Mouse (Mus musculus): Measurements from ENCODE around the gene Fancc.

Gene Fancc
- long read RNA-seq, experiment 1, transcript Fancc-208 (5 exons, 881 nt): major isoform, 10 of 13 reads
- long read RNA-seq, experiment 1, partial matches to known transcripts: 3 of 13 reads
- long read RNA-seq, experiment 1, other reads (novel, unspliced or antisense): 0 of 13 reads
- long read RNA-seq, experiment 2, partial matches to known transcripts: 5 of 10 reads
- long read RNA-seq, experiment 2, other reads (novel, unspliced or antisense): 2 of 10 reads

DNA sequence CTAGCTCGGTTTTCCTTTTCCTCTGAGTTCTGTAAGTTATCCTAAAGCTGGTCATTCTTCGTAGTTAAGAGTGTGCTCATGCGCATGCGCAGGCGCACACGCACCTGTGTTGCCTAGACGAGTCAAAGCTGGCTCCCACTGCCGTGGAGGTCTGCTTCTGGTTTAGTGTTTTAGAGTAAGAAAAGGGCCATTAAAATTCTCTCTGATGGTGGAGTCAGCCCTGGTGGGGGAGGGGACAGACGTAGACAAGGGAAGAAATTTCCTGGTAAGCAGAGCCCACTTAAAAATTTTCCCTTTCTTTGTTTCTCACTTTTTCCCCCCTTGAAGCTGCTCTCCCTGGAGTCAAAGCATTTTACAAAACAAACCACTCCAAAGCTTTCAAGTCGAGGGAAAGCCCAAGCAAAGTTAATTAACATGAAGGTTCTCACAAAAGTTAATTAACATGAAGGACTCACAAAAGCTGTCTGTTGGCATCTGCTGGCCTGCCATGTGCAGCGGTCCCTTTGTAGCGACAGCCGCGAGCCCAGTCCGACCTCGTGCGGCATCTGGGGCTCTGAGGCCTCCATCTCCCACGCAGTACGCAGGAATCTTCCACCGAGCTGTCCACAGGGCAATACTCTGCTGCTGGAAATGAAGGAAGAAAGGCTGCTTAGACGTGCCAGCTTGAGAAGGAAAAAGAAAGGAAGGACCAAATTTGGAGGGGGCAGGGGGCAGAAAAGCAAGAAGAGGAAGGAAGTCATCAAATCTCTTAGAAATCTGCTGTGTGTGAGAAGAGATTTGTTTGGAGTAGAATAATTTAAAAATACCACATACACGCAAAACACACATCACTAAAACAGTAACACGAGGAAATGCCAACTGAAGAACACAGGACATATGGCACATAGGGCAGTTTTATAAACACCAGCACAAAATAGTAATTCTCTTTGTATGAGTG is at the start of gene Fancc:
Fancc (minus strand) TSS at position 633 of the 937 bp plus-strand sequence.
- intact Hi-C loops (cut with DNase I): no loop called here

GRCm38 (mm10) chr13:63545291-63545690 is 48.2 kb upstream of the Fancc start:
- intact Hi-C loops (cut with DNase I): no loop called here

- intact Hi-C loops (cut with DNase I): no loop called here
These were observed 47.8 kb upstream of the Fancc start for GRCm38 (mm10) chr13:63544967-63545253.

DNA sequence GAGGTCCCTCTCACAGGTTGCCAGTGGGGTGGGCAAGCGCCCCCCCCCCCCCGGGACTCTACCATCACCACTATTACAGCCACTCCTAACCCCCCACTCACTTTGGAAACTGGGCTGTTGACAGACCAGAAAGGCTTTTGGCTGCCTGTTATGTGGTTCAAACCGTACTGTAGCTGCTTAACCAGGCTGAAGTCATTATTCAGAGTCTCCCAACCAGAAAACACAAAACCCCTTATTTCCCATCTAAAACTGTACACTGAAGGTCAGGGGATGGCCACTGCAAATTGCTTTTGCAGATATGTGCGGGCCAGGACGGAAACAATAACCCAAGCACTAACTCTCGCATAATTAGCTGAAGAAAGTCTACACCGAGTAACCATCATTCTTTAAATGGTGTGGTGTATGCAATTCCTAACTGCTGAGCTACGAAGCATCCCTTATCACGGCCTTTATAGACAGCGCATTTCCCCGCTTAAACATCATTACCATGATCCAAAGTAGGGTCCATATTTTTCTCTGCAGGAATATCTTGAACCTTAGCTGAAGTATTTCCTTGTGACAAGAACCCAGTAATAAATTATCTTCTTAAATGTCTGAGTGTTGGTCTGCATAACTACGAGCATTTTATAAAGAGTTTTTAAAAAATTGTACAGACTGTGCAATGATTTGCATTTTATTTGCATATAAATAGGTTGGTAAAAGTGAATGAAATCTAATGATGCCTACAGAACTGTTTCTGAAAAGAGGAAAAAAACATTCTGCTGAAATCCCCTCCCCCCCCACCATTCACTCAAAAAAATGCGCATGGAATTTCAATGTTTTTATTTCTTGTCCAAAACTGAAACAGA is 47.3 kb upstream of the Fancc start:
- intact Hi-C loops (cut with DNase I): no loop called here

DNA sequence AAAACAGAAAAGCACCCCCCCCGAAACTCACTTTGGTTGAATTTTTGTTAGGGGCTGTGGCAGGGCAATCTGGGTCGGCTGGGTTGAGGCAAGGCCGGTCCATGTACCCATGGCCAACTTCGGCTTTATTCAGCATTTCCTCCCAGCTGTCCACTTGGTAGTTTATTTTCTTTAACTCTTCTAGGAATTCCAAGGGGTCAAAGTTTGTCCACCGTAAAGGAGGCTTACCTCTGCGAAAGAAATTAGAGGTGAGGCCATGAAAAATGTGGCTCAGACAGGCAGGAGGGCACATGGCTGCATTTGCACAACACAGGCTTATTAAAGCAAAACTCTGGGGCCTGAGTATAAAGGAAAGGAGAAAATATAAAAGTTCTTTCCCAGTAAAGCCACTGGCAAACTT is 46.4 kb upstream of the Fancc start:
- intact Hi-C loops (cut with DNase I): no loop called here

GRCm38 (mm10) chr13:63542796-63543384 is 45.8 kb upstream of the Fancc start:
- intact Hi-C loops (cut with DNase I): no loop called here

- intact Hi-C loops (cut with DNase I): no loop called here
These were observed 44.4 kb upstream of the Fancc start for GRCm38 (mm10) chr13:63541510-63541909.

DNA sequence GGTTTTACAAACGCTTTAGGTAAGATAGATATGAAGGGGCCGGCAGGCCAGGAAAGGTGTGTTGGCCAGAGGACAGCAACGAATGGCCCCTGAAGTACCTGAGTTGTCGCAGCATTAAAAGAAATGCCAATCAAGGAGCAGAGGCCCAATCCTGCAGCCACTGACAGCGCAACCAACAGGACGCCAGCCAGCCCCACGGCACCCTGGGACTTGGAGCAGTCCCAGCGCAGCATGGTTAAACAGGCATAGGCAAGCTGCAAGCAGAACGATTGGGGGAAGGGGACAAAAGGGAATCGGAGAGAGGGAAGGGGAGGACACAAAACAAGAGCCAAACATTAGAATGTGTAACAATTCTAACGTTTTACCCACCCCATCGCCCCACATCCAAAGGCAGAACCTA is 43.5 kb upstream of the Fancc start:
- intact Hi-C loops (cut with DNase I): no loop called here

GRCm38 (mm10) chr13:63534981-63535380 is 37.9 kb upstream of the Fancc start:
- intact Hi-C loops (cut with DNase I): no loop called here

DNA sequence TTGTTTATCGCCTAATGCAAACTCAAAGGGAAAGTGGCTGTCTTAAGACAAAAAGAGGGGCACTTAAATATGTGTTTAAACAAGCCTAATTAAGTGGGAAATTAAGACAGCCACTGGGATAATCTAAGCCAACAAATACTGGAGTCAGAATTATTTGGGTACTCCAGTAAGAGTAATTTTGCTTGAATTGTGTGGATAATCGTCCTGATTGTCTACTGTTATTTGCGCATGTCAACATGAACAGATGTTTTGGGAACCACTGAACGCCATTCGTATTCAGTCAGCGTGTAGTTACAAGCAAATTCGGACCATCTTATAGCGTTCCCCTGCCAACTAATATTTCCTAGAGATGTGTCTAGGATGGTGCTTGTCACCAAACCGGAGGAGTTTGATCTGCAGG is 33.8 kb upstream of the Fancc start:
- intact Hi-C loops (cut with DNase I): no loop called here

DNA sequence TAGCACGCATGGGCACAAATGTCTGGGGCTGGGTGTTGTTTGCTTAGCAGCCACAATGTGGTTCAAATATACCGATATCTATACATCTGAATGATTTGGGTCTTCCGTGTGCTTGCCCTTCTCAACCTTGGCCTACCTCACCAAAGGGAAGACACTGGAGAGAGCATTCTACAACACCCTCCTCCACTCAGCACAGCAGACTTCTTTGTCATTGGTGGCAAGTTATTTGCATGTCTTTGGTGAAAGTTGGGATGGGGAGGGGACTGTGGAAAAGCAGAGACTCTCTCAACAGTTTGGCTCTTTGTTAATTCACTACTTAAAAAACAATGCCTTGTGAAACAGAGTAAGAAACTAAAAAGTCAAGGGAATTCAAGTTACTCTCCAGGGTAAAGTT is 33.3 kb upstream of the Fancc start:
- intact Hi-C loops (cut with DNase I): no loop called here

DNA sequence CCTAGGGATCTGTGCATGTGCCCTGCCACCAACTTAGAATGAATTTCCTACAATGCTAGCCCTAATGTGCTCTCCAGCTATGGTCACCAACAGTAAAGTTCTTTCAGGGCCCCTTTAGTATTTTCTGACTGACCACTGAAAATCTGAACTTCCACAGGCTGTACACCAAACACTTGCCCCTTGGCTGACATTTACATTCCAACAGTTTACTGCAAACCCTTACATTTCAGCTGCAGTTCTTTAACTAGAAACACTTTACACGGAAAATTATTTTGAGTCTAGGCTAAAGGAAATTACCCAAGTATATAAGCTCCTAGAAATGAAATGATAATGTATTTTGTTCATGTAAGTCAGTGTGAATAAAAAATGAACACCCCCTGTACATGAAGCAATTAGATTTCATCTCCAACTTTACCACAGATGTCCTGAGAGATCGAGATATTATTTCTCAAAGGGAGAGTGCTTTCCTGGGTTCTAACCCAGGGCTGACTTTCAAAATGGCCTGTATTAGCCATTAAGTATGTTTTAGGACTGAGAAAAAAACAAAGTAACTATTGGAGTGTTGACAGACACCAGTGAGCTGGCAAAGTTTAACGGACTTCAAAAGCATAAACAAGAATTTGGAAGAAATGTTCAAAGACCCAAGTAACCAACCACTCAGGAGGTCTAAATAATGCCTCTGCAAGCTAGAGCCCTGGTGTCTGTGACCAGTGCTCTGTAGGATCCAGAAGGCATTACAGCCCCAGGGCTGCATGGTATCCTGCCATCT is 32.7 kb upstream of the Fancc start:
- intact Hi-C loops (cut with DNase I): no loop called here

DNA sequence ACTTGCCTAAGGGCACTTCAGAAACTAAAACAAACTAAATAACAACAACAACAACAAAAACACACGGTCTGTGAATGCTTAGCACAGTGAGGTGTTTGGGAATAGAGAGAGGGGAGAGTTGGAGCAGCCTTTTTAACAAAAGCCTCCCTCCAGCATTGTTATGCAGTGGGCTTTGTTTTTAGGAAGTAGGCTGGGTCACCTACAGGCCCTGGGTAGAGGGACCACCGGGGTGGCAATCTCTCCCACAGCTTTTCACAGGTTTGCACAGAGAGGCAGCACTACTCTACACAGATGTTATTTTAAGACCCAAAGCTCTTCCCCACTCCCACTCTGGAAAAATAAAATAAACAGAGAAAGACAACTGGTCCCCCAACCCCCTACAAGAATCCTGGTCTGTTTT is 31.8 kb upstream of the Fancc start:
- intact Hi-C loops (cut with DNase I): no loop called here

DNA sequence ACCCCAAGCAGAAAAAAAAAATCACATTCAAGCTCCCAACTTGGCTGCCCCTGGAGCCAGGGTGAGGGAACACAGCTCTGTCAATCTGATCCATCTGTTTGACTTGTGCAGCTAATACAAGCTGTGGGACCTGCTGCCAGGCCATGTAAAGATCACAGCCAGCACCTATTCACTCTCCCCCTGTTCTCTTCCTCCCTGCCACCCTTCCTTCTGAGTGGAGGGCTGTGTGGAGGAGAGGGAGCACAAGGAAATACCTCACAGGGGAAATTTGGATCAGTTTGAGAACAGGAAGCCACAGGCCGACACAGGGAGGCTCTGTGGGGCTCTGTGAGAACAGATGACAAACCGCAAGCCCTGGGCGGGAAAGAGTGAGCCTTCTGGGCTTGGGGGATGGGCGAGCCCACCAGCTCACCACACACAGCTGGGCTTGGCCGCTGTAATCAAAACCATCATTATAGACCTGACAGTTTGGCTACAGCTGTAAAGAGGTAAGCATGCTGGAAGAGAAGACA is 31.1 kb upstream of the Fancc start:
- intact Hi-C loops (cut with DNase I): no loop called here

GRCm38 (mm10) chr13:63525571-63526197 is 28.6 kb upstream of the Fancc start:
- intact Hi-C loops (cut with DNase I): no loop called here

DNA sequence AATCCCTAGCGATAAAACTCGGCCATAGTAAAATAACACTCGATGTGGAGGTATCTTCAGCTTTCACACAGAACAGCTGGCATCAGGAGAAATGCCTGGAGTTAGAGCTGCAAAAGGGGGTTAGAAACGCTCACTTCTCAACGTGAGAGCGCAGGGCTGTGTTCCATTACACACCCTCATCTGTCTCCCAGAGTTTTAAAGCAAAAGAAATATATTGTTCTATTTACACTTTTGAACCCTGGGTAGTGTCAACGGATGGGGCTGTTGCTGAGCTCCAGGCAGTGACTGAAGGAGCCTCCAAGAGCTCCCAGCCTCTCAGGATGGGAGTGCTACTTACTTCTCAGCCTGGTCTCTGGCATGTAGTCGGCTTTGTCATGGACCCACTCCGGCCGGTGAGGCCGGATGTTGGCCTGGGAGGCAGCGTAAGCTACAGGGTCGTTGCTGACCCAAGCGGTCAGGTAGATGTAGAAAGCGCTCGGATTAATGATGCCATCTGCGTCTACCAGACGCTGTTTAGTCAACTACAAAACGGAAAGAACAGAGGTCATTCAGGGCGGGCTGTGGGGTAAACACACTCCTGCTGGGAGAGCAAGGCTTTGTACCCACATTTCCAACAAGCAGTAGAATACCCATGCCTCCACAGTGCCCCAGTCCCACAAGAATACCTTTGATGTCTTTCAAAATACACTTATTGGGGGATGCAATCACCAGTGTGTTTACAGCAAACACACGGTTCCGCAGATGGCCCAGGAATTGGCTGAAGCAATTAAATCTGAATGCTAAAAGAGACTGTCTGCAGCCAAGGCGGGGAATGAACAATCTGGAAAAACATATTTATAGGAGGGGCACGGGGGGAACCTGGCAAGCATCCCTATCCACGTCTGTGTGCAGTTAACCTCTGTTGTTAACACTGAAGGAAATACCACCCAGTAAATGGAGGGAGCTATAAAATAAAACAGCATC is 27.8 kb upstream of the Fancc start:
- intact Hi-C loops (cut with DNase I): no loop called here

DNA sequence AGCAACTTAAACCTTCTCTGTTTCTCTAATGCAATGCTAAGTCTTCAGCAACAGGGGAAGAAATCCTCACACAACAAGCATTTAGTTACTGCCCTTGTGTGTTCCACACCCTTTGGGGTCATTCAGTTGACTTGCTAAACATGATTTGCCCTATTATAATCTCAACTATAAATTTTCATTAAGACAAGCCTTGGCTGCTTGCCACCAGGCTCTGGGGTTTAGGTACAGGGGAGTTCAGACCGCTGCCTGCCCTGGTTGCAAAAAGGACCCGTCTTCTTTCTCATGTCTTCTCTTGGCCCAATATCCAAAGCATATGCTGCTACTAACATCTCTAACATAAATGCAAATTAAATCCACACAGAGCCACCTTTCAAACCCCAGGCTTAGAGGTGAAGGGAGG is 27.0 kb upstream of the Fancc start:
- intact Hi-C loops (cut with DNase I): no loop called here

GRCm38 (mm10) chr13:63522832-63523231 is 25.8 kb upstream of the Fancc start:
- intact Hi-C loops (cut with DNase I): no loop called here

- intact Hi-C loops (cut with DNase I): no loop called here
These were observed 23.0 kb upstream of the Fancc start for GRCm38 (mm10) chr13:63520110-63520509.
